In genomic region chr3:27461037-27461436, GRCm38 (mm10) we compare ENCODE assay signal across 9 mouse cellular contexts.
DNase-seq lines count a peak whose midpoint lies in the region; ATAC-seq and TF ChIP-seq lines count a peak whose summit lies in the region.
"Had no signal": no experiment of that assay in that cellular context is flagged by ENCODE, and none has a peak within 500 bp of the region (broad histone marks: within the 10 kb centered on the region; RNA-seq: fewer than 3 reads in every experiment).

No protein-coding gene starts in this region.

- H3K4me2 ChIP-seq in forebrain, postnatal 0 days (ENCODE audit: low read depth): no peak overlapping the region
- H3K4me2 ChIP-seq in hindbrain, embryonic 16.5 days (ENCODE audit: low read length): no peak overlapping the region

- no peak overlapping the region for H3K4me3 ChIP-seq in forebrain, postnatal 0 days (ENCODE audit: low read depth, low read length)
- H3K4me3 ChIP-seq in hindbrain, embryonic 16.5 days (ENCODE audit: low read length): no peak overlapping the region

- no peak overlapping the region for H3K9ac ChIP-seq in forebrain, postnatal 0 days
- H3K9ac ChIP-seq in hindbrain, embryonic 16.5 days (ENCODE audit: low read depth, low read length): no peak overlapping the region

- no peaks in the 10 kb centered on the region for H3K27me3 ChIP-seq in forebrain, postnatal 0 days (ENCODE audit: insufficient read depth, low read length)
- H3K27me3 ChIP-seq in hindbrain, embryonic 16.5 days (replicated peaks; ENCODE audit: control insufficient read depth, insufficient read depth, low read length): no peaks in the 10 kb centered on the region

- no peak overlapping the region for H3K27ac ChIP-seq in forebrain, postnatal 0 days (ENCODE audit: low read depth, low read length)
- H3K27ac ChIP-seq in hindbrain, embryonic 16.5 days (ENCODE audit: low read depth, low read length): no peak overlapping the region
- H3K27ac ChIP-seq: macrophage had no signal

- 62% methylated on average over 1 of the region's 1 CpGs for WGBS in forebrain, postnatal 0 days
- WGBS in hindbrain, embryonic 16.5 days: 70% methylated on average over 1 of the region's 1 CpGs

- ATAC-seq in cerebellum, adult (ENCODE audit: insufficient number of reproducible peaks, low FRiP score, low TSS enrichment): peak; percentile 43
- peak; percentile 86 for ATAC-seq in forebrain, postnatal 0 days
- ATAC-seq in hindbrain, embryonic 16.5 days: peak; percentile 52
- peak; percentile 91 for ATAC-seq in megakaryocyte progenitor cell, adult 5-6 weeks (replicated peaks; ENCODE audit: poor library complexity)
- no peak for ATAC-seq in erythroid progenitor cell, adult 5-6 weeks (replicated peaks; ENCODE audit: low FRiP score, poor library complexity, severe bottlenecking)

- H3K9me3 ChIP-seq in forebrain, postnatal 0 days (ENCODE audit: low read length): no peaks in the 10 kb centered on the region
- no peaks in the 10 kb centered on the region for H3K9me3 ChIP-seq in hindbrain, embryonic 16.5 days (ENCODE audit: control insufficient read depth, low read length)

- DNase-seq in NIH3T3 (ENCODE audit: low read depth): peak; percentile 93
- peak; percentile 91 for DNase-seq in forebrain, postnatal 0 days
- peak; percentile 59 to 84 for DNase-seq in layer of hippocampus, postnatal 25 days (ENCODE audit: extremely low spot score in 1 of 2, low spot score in 1 of 2)
- DNase-seq in right cerebral cortex, postnatal 14 days: peak; percentile 76

- peaks cover 16% of the 10 kb centered on the region for H3K36me3 ChIP-seq in forebrain, postnatal 0 days (ENCODE audit: insufficient read depth)
- no peaks in the 10 kb centered on the region; the same call in 1 of the 2 replicates for H3K36me3 ChIP-seq in hindbrain, embryonic 16.5 days (ENCODE audit: control insufficient read depth, insufficient read depth, low read length)

- peak; percentile 90 for TF ChIP-seq CTCF in forebrain, postnatal 0 days (IDR thresholded peaks at IDR 0.05; ENCODE audit: low read depth)

- H3K4me1 ChIP-seq in forebrain, postnatal 0 days (ENCODE audit: insufficient read depth): no peaks in the 10 kb centered on the region
- no peaks in the 10 kb centered on the region for H3K4me1 ChIP-seq in hindbrain, embryonic 16.5 days (ENCODE audit: control insufficient read depth, insufficient read depth, low read depth, low read length)
